Mouse (Mus musculus) cerebellum, postnatal 10 days (tissue): ENCODE measurements around the gene Wsb2.
"Not testable (repeated sequence)": the region's sequence is repeated elsewhere in the genome, so short reads cannot be mapped to it uniquely, and the experiment has no call there.

ENCODE experiments used
- DNase-seq, 2 experiments: peaks; one replicate each; pipeline ENCODE4 v3.0.0; 2021; ENCODE audit warnings: mixed read lengths in 2 of 2

The Wsb2 gene

GRCm38 (mm10) chr5:117357129-117357477 is at the start of gene Wsb2:
Gene Wsb2, plus strand, starts transcription at chr5:117357304.
- peak; percentile 91 to 94 for DNase-seq

DNA sequence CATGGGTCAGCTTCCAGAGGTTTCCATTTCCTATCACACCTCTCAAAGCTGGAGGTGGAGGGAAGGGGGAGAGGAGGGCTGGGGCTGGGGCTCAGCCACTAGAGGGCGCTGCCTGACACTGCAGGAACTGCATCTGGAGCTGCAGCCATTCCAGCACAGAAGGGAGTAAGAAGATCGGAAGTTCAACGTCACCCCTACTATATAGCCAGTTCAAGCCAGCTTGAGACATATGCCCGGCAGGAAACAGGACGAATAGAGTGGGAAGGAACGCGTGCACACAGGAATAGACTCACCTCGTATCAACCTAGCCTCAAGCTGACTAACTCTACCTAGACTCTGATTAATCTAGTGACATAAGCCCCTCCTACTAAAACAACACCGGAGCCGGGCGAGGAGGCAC is 49.4 kb upstream of the Wsb2 start:
- peak; percentile 77 to 78 for DNase-seq

- DNase-seq = no peak
These were observed 43.7 kb upstream of the Wsb2 start for GRCm38 (mm10) chr5:117313420-117313819.

DNA sequence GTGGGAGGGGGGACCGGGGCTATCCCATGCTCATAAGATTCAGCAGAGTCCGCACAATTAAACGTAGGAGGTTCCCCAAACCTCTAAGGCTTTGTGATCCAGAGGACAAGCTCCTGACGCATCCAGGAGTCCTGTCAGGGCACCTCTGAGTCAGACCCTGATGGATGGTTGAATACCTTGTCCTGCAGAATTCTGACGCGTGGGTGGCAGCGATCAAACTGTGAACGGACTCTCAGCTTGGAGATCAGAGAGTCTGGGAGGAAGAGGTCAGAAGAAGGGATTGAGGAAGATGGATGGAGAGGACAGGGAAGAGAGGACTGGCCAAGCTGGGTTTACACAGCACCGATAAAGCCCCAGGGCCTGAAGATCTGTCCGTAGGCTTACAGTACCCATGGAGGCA is 43.2 kb upstream of the Wsb2 start:
- no peak for DNase-seq

DNA sequence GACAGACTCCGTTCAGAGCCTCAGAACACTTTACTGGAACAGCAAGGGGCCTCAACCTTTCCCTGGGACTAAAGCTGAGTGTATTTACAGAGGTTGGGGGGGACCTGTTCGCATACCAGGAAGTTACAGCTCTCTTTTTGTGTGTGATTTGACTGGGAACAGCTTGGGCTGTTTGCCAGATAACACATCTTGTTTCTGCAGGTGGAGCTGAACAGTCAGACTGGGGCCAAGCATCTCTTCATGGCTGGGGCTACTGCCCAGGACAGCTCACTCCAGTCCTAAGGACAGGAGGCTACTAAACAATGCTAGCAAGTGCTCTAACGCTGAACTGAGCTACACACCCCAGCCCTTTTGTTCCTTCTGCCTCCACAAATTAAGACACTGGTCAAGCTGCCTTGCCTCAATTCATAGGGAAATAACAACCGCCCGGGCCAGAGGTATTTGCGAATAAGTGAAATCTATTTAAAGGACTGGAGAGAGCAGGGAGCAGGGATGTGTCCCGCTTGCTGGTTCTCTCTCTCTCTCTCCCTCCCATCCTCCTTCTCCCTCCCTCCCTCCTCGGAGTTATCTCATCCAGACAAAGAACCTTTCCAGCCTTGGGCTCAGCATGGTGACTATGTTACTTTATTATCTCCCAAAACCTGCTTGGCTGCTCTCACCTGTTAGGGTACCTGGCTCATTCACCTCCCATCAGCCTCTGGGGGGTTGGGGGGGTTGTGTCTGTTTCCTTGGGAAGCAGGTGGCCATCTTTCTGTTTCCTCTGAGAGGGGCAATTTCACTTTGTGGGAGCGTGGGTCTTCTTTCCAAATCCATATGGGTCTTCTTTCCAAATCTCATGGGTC is 42.3 kb upstream of the Wsb2 start:
- DNase-seq = peak in 1 of 2 experiments; percentile 34

- peak; percentile 66 to 68 for DNase-seq
These were observed 38.1 kb upstream of the Wsb2 start, which contains the start of gene Vsig10 for GRCm38 (mm10) chr5:117318741-117319629. Gene Vsig10, plus strand, starts transcription at chr5:117319083.

DNA sequence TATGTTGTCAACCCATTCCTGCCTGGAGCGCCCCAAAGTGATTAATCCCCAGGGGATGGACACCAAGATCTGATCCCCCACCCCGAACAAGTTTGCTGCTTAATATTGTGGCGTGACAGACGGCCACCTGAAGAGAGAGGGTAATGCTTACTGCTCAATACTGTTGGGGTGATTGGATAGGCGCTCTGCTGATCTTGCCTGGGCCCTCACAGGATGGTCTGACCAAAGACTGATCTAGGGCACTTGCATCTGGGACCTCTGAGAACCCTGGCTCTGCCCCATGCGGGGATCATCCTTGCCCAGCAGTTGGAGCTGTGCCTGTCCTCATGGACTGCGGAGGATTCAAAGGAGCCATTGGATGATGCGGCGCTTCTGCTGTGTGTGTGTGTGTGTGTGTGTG is 33.4 kb upstream of the Wsb2 start:
- no peak for DNase-seq

- DNase-seq = no peak
These were observed 30.7 kb upstream of the Wsb2 start for GRCm38 (mm10) chr5:117326408-117326807.

GRCm38 (mm10) chr5:117330457-117330856 is 26.6 kb upstream of the Wsb2 start:
- DNase-seq = no peak

- DNase-seq = no peak
These were observed 19.1 kb upstream of the Wsb2 start for GRCm38 (mm10) chr5:117337999-117338398.

DNA sequence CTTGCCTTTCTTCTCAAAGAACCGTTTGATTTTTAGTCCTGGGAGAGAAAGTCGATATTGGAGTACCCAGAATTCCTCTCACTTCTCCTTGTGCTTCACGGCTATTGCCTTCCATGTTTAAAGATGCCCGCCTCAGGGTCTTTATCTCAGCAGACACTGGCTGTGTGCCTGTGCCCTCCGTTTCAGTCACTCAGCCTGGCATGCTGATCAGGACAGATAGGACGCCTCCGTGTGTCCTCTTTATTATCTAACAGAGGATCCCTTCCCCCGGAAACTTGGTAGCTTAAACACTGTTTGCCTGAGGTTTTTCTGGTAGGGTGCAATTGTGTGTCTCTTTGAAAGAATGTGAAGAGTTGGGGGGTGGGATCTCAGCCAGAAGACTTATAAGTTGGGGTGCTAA is 18.6 kb upstream of the Wsb2 start:
- no peak for DNase-seq

DNA sequence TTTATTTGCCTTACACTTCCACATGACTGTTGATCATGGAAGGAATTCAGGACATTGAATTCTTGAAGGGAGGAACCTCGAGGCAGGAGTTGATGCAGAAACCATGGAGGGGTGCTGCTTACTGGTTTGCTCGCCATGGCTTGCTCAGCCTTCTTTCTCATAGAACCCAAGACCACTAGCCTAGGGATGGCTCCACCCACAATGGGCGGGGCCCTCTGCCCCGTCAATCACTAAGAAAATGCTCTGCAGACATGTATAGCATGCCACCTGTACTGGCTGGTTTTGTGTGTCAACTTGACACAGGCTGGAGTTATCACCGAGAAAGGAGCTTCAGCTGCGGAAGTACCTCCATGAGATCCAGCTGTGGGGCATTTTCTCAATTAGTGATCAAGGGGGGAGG is 17.0 kb upstream of the Wsb2 start:
- DNase-seq = no peak

GRCm38 (mm10) chr5:117341896-117342295 is 15.2 kb upstream of the Wsb2 start:
- DNase-seq = no peak

- DNase-seq = not testable (repeated sequence)
These were observed 12.6 kb upstream of the Wsb2 start for GRCm38 (mm10) chr5:117344496-117344895.

DNA sequence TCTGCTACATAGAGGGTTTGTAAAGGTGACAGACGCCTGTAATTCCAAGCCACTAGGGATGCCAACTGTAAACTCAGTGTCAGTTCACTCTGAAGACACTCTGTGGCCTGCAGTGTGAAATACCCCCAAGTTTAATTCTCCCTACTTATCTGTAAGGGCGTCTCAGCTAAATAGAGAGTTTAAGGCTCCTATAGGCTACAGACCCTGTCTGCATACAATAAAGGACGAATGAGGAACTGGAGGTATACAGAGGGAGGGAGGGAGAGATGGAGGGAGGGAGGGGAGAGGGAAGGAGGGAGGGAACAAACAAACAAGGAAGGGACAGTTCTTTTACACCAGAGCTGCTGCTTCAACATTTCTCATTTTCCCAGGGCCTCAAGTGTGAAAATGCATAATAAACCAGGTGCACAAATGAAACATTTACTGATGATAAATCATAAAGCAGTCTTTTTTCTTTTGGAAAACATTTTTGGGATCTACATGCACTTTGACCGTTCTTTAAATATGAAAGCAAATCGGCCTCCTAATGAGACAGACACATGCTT is 11.6 kb upstream of the Wsb2 start:
- DNase-seq = no peak

DNA sequence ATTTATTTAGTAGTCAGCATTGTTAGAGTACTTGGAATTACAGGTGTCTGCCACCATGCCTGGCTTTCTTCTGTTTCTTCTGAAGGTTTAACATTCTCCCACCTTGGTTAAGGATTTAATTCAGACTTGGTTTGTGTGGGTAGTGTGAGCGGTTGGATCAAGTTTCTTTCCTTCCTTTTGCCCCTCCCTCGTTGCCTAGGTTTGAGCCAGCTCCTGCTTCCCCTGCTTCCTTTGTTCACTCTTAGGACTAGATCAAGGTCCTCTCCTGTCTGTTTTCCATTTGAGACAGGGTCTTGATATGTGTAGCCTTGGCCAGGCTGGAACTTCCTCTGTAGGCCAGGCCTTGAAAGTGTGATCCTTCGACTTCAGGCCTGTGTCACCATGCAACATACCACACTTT is 10.8 kb upstream of the Wsb2 start:
- no peak for DNase-seq

DNA sequence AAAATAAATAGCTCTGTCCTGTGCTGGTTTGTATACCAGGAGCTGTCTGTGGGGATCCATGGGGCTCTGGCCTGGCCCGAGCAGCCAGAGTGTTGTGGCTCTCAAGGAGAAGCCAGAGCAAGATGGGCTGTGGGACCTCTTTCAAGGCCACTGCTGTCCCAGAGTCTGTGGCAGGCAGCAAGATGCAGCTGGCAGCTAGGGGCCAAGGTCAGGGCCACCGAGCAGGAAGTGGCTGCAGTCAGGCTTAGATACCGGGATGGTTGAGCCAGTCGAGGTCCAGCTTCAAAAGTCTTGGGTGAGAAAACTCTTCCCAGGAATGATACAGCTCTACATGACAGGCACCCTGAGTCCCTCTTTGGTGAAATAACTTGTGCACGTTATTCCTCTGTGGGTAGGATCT is 10.1 kb upstream of the Wsb2 start:
- DNase-seq = no peak

DNA sequence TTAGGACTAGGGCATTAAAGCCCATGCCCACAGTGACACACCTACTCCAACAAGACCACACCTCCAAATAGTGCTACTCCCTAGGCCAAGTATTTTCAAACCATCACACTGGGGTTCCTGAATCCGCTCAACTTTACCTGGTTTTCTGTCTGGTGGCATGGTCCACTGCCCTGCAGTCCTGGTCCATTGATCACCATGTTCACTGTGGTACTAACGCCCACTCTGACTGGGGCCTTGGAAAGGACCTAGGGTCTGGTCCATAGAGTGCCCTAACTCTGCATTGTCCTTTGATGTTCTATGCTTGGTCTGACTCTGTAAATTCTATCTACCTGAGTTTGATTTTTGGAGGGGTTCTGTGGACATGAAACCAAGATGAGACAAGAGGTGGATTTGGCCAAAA is 9.3 kb upstream of the Wsb2 start:
- DNase-seq = no peak

- DNase-seq = peak; percentile 88
These were observed 8.8 kb upstream of the Wsb2 start for GRCm38 (mm10) chr5:117348279-117348678.

GRCm38 (mm10) chr5:117354121-117354520 is 3.0 kb upstream of the Wsb2 start:
- DNase-seq = no peak

GRCm38 (mm10) chr5:117355648-117356303 is 1.3 kb upstream of the Wsb2 start:
- no peak for DNase-seq

DNA sequence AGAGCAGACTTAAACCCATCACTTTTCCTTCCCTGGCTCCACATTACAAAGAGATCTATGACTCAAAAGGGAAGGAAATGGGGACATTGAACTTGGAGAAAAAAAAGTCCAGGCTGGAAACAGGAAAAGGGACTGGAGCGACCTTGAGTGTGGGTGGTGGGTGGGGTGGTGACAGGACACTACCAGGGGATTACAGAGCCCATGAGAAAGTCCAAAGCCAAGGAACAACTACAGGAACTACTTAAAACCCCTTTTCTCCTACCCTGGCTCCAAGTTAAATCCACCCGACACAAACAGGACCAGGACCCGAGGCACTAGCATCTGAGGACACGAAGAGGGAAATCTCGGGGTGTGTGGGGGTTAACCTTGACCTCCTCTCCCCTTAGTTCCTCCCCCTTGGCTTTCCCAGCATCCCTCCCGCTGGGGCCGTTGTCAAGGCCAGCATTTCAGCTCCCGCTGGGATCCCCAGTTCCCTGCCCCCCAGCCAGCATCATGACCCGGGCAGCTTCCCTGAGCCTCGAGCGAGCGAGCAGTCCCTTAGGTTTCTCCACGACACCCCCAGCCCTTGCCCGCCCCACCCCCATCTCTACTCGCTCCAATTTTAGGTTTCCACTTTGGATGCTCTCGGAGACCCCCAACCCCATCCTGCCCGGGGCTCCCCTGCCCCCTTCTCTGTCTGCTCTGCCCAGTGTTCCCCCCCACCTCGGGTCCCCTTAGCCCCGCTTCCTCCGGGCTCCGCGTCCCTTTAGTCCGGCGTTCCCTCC is 557 bp upstream of the Wsb2 start:
- DNase-seq = peak; percentile 70 to 72
